Mouse (Mus musculus): Measurements from ENCODE around the gene Atp6v1fnb.

Gene Atp6v1fnb

DNA sequence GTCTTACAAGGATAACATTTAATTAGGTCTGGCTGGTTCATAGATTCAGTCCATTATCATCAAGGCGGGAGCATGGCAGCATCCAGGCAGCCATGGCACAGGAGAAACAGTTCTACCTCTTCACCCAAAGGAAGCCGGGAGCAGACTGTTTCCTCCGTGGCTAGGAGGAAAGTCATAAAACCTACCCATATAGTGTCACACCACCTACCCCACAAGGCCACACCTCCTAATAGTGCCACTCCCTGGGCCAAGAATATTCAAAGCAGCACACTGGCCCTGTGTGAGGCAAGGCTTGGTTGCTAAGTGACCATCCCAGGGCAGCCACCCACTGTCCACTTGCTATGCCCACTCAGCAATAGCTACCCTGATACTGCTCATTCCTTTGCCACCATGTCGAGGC lies at the start of gene Atp6v1fnb:
Gene Atp6v1fnb (plus strand): TSS at position 301 of the 400 bp plus-strand sequence.
- no peak for DNase-seq

DNA sequence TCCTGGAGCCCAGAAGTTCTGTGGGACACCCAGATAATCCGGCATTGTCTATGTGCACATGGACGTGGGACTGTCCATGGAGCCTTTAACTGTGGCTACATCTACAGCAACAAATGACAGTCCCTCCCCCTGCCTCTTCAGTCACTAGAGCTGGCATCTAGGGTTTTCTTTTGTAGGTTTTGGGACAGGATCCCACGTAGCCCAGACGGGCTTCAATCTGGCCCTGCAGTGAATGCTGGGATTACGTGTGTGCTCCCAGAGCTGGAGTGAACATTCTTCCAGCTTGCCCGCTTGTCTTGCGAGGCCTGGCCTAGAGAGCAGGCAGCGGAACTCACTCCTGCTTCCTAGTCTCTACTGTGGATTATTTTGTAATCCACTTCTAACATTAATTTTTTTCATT lies 46.1 kb upstream of the Atp6v1fnb start:
- DNase-seq, result no peak

DNA sequence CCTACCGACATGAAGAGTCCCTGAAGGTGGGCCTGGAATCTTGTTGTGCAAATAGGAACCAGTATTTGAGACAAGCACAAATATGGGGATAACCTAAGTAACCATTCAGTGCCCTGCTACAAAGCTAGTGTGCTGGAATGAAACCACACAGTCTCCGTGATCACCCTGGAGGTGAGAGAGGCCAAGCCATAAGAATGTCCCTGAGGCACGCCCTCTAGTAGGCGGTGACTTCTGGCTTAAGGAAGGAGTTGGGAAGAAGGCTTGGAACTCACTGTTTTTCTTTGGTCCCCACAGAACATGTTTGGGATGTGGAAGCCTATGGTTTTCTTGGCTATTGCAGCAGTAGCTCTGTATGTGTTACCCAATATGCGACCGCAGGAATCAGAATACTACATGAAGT lies 44.9 kb upstream of the Atp6v1fnb start:
- DNase-seq, result no peak

DNA sequence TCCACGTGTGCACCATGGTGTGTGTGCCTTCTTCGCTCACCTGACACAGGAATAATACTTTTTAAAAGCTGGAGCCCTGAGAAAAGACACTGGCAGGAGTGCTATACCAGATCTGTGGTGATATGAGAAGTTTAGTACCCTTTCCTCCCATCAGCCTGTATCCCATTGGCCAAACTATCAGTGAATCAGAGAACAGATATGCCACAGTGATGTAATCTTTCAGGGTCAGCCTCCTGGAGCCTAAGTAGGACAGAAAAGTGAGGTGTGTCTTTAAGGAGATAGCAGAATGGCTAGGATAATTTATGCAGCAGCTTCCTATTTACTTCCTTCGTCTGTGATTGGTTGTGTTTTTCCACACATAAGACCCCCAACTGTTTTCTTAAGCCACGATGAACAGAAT lies 43.1 kb upstream of the Atp6v1fnb start:
- no peak for DNase-seq

DNA sequence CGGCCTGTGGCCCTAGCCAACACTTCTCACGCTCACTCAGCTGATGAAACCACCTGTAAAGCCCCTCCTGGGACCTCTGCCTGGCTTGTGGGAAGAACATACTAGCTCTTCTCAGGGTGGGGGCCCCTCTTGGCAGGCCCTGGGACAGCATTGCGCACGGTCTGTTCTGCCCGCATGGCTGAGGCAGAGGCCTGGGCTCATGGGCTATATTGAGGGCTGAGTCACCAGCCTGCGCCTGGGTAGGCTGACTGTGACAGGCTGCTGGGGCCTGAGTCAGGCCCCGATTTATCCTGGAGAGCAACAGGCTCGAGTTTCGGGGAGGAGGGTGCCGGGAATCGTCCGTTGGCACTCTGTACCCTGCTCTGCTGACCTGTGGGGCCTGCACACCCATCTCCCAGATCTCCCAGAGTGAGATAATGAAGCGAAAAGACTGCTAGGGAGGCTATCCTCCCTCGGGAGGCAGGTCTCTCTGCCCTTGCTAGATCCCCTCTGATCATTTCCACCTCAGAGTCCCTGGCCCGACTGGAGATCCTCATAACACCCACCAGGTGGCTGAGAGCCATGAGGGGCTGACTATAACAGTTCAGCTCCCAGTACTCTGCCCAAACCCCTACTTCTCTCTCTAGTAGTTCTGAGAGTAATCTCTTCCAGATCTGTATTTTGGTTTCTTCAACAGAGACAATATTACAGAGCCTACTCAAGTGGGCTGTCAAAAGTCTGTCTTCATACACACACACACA lies 40.4 kb upstream of the Atp6v1fnb start:
- no peak for DNase-seq

DNA sequence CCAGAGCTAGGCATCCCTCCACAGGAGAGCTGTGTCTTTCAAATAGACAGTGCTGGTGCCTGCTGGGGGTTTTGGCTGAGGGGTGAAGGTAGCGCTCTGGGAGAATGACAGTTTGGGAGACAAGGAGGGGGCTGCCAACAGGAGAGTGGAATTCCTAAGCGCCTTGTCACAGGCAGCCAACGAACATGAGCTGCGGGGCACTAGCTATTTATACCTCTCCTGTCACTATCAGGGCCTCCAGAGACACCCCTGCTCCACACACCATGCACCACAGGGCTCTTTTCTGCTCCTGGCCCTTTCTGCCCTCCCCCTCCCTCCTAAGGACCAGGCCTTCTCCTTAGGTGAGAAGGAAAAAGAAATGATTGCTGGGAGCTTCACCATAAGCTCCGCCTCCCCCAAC lies 39.8 kb upstream of the Atp6v1fnb start:
- DNase-seq, result no peak

DNA sequence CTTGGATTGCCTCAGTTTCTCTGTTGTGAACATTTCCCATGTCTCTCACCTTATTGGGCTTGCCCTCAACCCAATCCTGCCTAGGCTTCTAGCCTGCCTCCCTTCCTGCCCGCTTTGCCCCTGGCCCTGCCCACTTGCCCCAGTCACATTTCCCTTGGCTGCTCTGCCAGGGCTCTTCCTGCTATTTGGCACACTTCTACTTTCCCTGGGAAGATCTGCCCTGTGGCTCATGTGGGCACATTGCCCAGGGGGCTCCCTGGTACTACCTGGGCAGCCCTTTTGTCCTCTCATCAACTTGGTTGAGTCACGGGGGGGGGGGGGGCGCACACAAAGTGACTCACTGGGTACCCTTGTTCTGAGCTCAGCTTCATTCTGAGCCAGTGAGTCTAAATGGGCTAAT lies 39.1 kb upstream of the Atp6v1fnb start:
- no peak for DNase-seq

DNA sequence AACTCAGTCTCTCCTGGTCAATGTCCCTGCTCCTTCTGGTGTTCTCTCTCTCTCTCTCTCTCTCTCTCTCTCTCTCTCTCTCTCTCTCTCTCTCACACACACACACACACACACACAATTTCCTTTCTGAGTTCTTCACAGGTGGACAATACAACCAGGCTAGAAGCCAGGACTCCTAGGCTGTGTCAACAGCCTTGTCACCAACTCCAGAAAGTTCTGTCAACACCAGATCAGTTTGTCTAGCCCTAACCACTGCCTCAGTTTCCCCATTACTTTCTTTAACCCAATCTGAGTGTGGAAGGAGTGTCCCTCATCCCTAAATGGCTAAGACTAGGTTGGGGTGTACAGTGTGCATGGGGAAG lies 38.6 kb upstream of the Atp6v1fnb start:
- DNase-seq, result no peak

DNA sequence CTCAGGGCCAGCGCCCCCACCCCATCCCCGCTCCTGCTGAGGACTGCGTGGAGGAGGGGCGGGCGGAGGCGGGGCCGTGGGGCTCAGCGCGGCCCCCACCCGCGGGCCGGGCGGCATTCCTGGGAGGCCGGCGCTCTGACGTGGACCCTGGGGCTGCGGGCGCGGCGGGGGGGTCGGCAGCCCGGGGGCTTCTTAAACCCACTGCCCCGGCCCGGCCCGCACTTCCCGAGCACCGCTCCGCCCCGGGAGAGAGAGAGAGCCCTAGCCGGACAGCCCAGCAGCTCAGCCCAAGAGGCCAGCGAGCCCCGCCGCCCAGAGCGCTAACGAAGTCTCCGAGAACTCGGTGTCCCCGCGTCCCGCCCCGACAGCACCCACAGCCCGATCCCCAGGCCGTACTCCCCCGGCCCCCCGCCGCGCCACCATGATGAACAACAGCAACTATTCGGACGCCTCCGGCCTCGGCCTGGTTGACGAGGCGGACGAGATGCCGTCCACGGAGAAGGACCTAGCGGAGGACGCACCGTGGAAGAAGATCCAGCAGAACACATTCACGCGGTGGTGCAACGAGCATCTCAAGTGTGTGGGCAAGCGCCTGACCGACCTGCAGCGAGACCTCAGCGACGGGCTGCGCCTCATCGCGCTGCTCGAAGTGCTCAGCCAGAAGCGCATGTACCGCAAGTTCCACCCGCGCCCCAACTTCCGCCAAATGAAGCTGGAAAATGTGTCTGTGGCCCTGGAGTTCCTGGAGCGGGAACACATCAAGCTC lies 38.0 kb upstream of the Atp6v1fnb start, which contains the start of gene Flnc:
Gene Flnc (plus strand): TSS at position 219 of the 766 bp plus-strand sequence.
- DNase-seq, result no peak

DNA sequence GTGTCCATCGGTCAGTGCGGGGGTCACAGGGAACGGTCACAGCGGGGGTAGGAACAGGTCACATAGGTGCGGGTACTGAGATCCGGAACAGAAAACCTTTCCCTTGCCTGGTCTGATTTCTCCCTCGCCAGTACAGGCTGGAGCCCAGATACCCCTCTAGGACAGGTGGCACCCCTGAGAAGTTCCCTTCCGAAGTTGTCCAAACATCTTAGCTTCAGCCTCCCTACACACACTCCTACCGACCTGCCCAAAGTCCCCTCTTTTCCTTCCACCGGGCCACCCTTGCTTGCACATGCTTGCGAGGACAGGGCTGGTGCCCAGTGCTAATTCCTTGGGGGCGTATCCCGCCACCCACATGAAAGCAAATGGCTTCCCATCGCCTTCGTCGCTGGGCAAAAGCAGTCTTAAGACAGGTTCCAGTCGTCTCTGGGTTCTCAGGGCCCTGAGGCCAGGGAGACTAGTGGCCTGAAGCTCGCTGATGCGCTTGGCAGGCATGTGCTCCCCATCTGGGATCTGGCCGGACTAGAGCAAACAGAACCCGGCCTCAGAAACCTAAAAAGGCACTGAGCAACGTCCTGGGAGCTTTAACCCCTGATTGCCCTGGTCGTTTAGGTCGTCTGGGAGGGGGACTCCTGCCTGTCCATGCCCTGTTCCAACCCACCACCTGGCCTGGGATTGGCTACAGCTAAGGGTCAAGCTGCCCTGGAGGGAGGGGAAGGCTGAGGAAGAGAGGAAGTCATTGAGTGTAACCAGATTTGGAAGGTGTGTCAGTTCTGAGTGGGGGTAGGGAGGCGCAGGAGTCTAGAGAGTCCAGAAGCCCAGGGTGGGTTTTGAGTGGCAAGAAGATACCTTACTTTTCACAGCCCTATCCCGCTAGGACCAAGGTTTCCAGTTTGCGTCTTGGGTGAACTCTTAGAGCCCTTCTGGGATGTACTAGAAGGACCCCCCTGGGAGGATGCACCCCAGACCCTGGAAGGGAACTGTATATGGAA lies 37.1 kb upstream of the Atp6v1fnb start:
- DNase-seq, result no peak

DNA sequence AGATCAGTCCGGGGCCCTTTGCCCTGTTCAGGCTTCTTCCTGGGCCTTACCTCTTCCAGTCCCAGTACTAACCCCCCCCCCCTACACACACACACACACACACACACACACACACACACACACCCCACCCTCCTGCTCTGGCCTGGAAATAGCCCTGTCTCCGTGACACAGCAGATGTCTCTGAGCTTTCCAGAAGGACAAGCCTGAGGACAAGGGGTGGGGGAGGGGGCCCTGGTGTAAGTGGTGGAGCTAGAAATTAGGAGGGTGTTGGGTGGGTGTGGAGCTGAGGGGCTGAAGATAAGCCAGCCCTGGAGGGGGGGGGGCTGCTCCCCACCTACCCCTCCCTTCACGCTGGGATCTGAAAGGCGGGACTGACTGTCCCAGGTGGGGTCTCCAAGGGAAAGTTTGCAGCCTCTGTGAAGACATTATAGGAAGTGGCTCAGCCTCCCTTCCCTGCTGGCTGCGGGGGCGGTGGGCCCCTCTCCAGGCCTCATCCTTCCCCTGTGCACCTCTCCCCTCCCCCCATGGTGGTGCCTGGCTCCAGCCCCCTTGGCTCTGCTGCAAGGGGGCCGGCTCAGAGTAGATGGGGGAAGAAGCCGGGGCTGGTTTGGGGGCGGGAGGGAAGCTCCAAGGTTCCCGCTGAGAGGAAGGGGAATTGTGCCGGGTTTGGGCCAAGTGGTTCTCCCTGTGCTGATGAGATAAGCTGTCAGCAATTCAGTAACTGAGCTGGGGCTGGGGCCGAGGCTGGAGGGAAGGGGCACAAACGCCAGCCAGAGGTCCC lies 36.1 kb upstream of the Atp6v1fnb start:
- no peak for DNase-seq

DNA sequence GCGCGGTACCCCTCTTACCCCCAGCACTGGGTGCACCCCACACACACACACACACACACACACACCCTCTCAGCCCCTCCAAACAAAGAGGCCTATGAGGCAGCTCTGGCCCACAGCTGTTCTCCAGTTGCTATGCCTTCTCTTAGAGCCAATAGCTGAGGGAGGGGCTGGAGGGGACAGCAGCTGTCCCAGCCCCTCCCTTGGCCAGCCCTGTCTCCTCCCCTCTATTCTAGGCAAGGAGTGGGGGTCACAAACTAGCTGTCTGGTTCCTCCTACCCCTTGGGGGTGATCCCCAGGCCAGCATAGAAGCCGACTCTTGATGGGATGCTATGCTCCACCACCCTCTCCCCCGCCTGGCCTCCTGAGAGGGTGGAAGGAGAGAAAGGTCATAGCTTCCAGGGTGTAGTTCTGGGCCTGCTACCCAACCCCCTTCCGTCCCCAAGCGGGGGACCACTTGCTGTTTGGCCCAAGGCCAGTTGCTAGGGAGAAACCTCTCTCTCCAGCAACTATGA lies 35.2 kb upstream of the Atp6v1fnb start:
- DNase-seq, result no peak

DNA sequence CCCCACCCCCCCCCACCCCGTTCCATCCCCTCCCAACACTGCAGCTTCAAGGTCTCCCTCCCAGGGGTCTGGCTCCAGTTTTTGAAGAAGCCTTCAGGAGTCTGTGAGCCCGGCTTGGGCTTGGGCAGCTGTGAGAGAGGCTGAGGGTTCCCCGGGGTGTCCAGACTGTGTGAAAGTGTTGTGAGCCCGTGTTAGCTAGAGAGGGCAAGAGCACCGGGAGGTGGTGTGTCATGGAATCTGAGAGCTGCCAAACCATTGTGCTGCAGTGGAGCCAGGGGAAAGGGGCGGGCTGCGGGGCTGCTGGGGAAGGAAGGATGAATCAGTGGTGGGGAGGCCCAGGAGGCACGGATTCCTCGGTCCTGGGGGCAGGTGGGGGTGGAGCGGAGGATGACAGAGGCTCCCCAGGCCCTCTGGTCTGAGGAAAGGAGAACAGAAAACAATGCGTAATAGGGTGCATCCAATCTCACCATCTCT lies 34.7 kb upstream of the Atp6v1fnb start:
- DNase-seq, result no peak

DNA sequence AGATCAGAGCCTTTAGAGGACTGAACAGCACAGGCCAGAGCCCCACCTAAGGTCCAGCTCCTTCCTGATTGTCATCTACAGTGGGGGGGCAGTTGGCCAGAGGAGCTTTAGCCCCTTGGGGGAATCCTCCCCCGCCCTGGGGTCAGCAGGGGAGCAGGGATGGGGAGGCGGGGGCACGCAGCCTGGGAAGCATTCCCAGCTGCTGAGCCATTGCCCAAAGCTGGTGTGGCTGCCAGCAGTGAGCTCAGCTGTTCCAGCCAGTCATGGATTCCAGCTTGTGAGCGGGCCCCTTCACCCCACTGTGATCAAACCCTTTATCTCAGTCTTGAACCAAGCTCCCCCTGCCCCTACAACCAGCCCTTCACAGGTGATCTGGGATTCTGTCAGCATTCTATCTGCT lies 32.0 kb upstream of the Atp6v1fnb start:
- no peak for DNase-seq

DNA sequence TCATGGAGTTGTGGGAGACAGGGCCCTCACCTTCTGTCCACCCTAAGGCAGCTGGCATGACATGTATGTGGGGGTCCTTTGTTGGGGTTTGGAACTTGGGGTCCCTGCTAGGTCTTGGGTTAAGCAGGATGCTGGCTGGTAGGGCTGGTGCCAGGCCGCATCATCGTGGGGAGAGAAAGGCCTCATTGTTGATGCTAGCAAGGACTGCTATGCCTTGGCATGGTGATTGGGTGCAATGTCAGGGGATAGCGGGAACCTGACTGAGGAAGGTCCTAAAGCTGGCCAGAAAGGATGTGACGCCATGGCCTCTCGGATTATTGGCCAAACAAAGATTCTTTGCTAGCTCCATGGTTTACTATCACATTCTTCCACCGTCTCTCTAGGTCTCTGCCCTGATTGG lies 31.4 kb upstream of the Atp6v1fnb start:
- no peak for DNase-seq

DNA sequence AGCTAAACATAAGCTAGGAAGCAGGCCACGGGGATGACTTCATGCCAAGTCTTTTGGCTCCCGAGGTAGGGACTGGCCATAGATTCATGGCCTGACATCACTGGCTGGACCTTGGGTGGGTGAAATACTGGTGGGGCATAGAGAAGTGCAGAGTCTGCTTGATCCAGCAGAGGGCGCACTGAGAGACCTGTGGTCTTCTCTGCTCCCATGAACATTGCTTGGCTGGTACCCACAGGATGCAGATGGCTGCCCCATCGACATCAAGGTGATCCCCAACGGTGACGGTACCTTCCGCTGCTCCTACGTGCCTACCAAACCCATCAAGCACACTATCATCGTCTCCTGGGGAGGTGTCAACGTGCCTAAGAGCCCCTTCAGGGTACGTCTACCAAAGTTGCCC lies 26.5 kb upstream of the Atp6v1fnb start:
- DNase-seq, result peak; percentile 43

DNA sequence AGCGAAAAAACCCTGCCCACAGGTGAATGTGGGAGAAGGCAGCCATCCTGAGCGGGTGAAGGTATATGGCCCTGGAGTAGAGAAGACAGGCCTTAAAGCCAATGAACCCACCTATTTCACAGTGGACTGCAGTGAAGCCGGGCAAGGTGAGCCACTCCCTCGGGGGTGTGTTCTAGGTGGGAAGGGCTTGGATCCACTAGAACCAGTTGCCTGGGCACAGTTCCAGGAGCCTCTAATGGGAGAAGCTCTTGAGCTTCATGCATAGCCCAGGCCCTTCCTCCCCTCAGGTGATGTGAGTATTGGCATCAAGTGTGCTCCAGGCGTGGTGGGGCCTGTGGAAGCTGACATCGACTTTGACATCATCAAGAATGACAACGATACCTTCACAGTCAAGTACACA lies 25.9 kb upstream of the Atp6v1fnb start:
- DNase-seq, result no peak

DNA sequence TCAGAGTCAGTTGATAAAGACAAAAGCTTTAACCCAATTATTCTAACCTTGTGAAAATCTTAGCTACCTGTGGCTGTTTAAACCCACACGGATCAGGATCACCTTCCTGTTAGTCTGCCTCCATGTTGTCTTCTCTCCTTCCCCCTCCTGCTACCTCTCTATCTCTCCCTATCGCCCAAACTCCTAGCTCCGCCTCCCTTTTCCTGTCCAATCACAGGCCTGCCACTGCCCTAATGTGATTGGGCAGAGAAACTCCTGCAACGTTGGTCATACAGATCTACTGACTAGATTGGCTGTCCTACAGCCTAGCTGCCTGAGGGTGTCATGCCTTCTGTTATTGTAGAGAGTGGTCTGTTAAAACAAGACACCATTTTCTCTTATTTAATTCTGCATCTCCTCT lies 21.4 kb upstream of the Atp6v1fnb start:
- no peak for DNase-seq

DNA sequence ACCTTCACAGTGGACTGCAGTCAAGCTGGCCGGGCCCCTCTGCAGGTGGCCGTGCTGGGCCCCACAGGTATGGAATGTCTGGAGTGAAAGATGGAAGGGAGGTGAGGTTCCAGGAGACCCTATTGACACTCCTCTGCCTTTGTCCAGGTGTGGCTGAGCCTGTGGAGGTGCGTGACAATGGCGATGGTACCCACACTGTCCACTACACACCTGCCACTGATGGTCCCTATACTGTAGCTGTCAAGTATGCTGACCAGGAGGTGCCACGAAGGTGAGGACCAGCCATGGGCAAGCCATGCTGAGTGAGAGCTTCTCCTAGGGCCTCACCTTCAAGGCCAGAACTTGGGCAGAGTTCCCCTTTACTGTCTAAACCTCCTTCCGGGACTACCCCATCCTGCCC lies 20.6 kb upstream of the Atp6v1fnb start:
- no peak for DNase-seq

DNA sequence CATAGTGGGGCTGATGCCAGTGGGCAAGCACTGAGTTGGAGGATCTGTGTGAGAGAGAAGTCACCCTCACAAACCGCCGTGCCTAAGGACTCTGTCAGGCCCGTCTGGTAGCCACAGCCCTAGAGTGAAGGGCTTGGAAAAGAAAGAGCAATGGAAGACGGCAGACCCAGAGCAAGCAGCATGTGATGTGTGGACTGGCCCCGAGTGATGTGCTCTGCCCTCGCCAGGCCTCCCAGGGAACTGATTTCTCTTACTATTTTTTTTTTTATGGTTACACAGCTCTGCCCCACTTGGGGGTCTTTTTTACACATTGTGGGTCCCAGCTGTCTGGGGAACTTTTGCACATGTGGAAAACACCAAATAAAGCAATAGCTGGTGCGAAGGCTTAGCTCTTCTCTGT lies 9.7 kb upstream of the Atp6v1fnb start:
- no peak for DNase-seq

DNA sequence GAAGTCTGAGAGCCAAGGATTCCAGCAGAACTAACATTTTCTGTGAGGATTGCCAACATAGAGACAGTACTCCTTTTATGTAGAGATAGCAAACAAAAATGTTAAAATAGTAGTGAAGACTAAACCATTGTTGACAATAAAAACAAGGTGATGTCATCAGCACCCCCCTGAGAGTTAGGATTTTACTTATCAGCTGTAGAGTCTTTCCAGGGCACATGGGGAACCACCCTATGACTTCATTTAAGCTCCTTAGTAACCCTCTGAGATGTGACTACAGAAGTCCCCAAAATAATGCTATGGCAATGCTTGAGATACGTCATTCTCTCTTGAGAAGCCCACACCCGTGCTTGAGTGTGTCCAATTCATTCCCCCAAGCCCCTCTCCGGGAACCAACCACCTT lies 7.8 kb upstream of the Atp6v1fnb start:
- DNase-seq, result no peak

Measured in thymus, postnatal 25 days (tissue).